Mouse (Mus musculus): Measurements from ENCODE around the gene Relb. TPM values are rescaled to one million over a fixed set of nuclear protein-coding genes. Genes with fewer than 3 reads are reported as not detected.
"Not testable (repeated sequence)": the region's sequence is repeated elsewhere in the genome, so short reads cannot be mapped to it uniquely, and the experiment has no call there.

Gene Relb
- polyA plus RNA-seq, 1 experiment from 2014 or later: 6.1 TPM

GRCm38 (mm10) chr7:19627721-19628120, 1.5 kb downstream of the Relb start:
- Histone ChIP-seq H3K27me3 (ENCODE audit: insufficient read depth, poor library complexity, severe bottlenecking) (no peaks in the 10 kb centered on the region), H3K4me3 (peak overlapping the region; percentile 71; the same call in 1 of the 2 replicates), H3K27ac (no peak overlapping the region)

GRCm38 (mm10) chr7:19623433-19623832, 5.8 kb downstream of the Relb start:
- WGBS: 75% methylated on average over 2 of the region's 2 CpGs
- Histone ChIP-seq H3K9me3 (0 out of 2 replicates have a peak, but pooled peaks cover 1% of the 10 kb centered on the region), H3K27ac (no peak overlapping the region), H3K27me3 (ENCODE audit: insufficient read depth, poor library complexity, severe bottlenecking) (peaks cover 16% of the 10 kb centered on the region), H3K4me1 (replicated peaks) (peaks cover 17% of the 10 kb centered on the region), H3K4me3 (no peak overlapping the region), H3K36me3 (no peaks in the 10 kb centered on the region)
- DNase-seq (ENCODE audit: low spot score): no peak

More at GRCm38 (mm10) chr7:19627721-19628120, 1.5 kb downstream of the Relb start:
- no peak for DNase-seq (ENCODE audit: low spot score)
- 70% methylated on average over 3 of the region's 3 CpGs for WGBS
- Histone ChIP-seq H3K4me1 (replicated peaks) (peaks cover 22% of the 10 kb centered on the region; the same call in 1 of the 2 replicates), H3K9me3 (0 out of 2 replicates have a peak, but pooled peaks cover 5% of the 10 kb centered on the region), H3K36me3 (peaks cover 11% of the 10 kb centered on the region)

- no peaks in the 10 kb centered on the region for H3K9me3 ChIP-seq
- peaks cover 16% of the 10 kb centered on the region for H3K27me3 ChIP-seq (ENCODE audit: insufficient read depth, poor library complexity, severe bottlenecking)
- no peak overlapping the region for H3K4me3 ChIP-seq
- no peak overlapping the region for H3K27ac ChIP-seq
- H3K4me1 ChIP-seq (replicated peaks): peaks cover 8% of the 10 kb centered on the region
- no peak for DNase-seq (ENCODE audit: low spot score)
- no peaks in the 10 kb centered on the region for H3K36me3 ChIP-seq
- WGBS: 43% methylated on average over 6 of the region's 6 CpGs
Measured at GRCm38 (mm10) chr7:19622241-19622640, 7.0 kb downstream of the Relb start.

GRCm38 (mm10) chr7:19620811-19621210, 8.4 kb downstream of the Relb start:
- no peaks in the 10 kb centered on the region for H3K36me3 ChIP-seq
- DNase-seq (ENCODE audit: low spot score): no peak
- no peaks in the 10 kb centered on the region for H3K9me3 ChIP-seq
- no peak overlapping the region for H3K27ac ChIP-seq
- WGBS: 93% methylated on average over 7 of the region's 7 CpGs
- H3K4me1 ChIP-seq (replicated peaks): peaks cover 8% of the 10 kb centered on the region
- peaks cover 16% of the 10 kb centered on the region for H3K27me3 ChIP-seq (ENCODE audit: insufficient read depth, poor library complexity, severe bottlenecking)
- H3K4me3 ChIP-seq: no peak overlapping the region

- H3K4me1 ChIP-seq (replicated peaks): peaks cover 8% of the 10 kb centered on the region
- no peaks in the 10 kb centered on the region for H3K36me3 ChIP-seq
- H3K27ac ChIP-seq: peak overlapping the region; percentile 83
- no peaks in the 10 kb centered on the region for H3K9me3 ChIP-seq
- WGBS: 8% methylated on average over 35 of the region's 35 CpGs
- peaks cover 16% of the 10 kb centered on the region for H3K27me3 ChIP-seq (ENCODE audit: insufficient read depth, poor library complexity, severe bottlenecking)
- H3K4me3 ChIP-seq: peak overlapping the region; percentile 53
- DNase-seq (ENCODE audit: low spot score): peak; percentile 84
Measured at GRCm38 (mm10) chr7:19619004-19619801, 10.0 kb downstream of the Relb start.

GRCm38 (mm10) chr7:19615036-19615577, 14.1 kb downstream of the Relb start:
- Histone ChIP-seq H3K27ac (no peak overlapping the region), H3K27me3 (ENCODE audit: insufficient read depth, poor library complexity, severe bottlenecking) (peaks cover 10% of the 10 kb centered on the region), H3K9me3 (0 out of 2 replicates have a peak, but pooled peaks cover 3% of the 10 kb centered on the region), H3K4me3 (no peak overlapping the region), H3K4me1 (replicated peaks) (peaks cover 8% of the 10 kb centered on the region), H3K36me3 (no peaks in the 10 kb centered on the region)
- DNase-seq (ENCODE audit: low spot score): no peak
- WGBS: 89% methylated on average over 12 of the region's 12 CpGs

GRCm38 (mm10) chr7:19610969-19611368, 18.3 kb downstream of the Relb start:
- H3K27ac ChIP-seq: no peak overlapping the region
- H3K9me3 ChIP-seq: 0 out of 2 replicates have a peak, but pooled peaks cover 6% of the 10 kb centered on the region
- H3K27me3 ChIP-seq (ENCODE audit: insufficient read depth, poor library complexity, severe bottlenecking): no peaks in the 10 kb centered on the region
- H3K4me1 ChIP-seq (replicated peaks): no peaks in the 10 kb centered on the region
- 77% methylated on average over 5 of the region's 5 CpGs for WGBS
- DNase-seq (ENCODE audit: low spot score): no peak
- no peak overlapping the region for H3K4me3 ChIP-seq
- no peaks in the 10 kb centered on the region for H3K36me3 ChIP-seq

- Histone ChIP-seq H3K27ac (no peak overlapping the region), H3K4me1 (replicated peaks) (no peaks in the 10 kb centered on the region), H3K36me3 (no peaks in the 10 kb centered on the region), H3K9me3 (0 out of 2 replicates have a peak, but pooled peaks cover 6% of the 10 kb centered on the region), H3K4me3 (no peak overlapping the region), H3K27me3 (ENCODE audit: insufficient read depth, poor library complexity, severe bottlenecking) (no peaks in the 10 kb centered on the region)
- no peak for DNase-seq (ENCODE audit: low spot score)
- WGBS: 90% methylated on average over 12 of the region's 12 CpGs
Measured at GRCm38 (mm10) chr7:19609641-19610332, 19.5 kb downstream of the Relb start.

GRCm38 (mm10) chr7:19607291-19607690, 21.9 kb downstream of the Relb start:
- Histone ChIP-seq H3K9me3 (0 out of 2 replicates have a peak, but pooled peaks cover 6% of the 10 kb centered on the region), H3K27ac (no peak overlapping the region), H3K36me3 (peaks cover 5% of the 10 kb centered on the region), H3K4me3 (no peak overlapping the region), H3K27me3 (ENCODE audit: insufficient read depth, poor library complexity, severe bottlenecking) (no peaks in the 10 kb centered on the region), H3K4me1 (replicated peaks) (peaks cover 19% of the 10 kb centered on the region)
- 87% methylated on average over 5 of the region's 5 CpGs for WGBS
- DNase-seq (ENCODE audit: low spot score): no peak

GRCm38 (mm10) chr7:19604606-19605214, 24.5 kb downstream of the Relb start:
- peak overlapping the region; percentile 94 for H3K27ac ChIP-seq
- H3K36me3 ChIP-seq: peaks cover 30% of the 10 kb centered on the region
- H3K9me3 ChIP-seq; DNase-seq (ENCODE audit: low spot score); H3K27me3 ChIP-seq (ENCODE audit: insufficient read depth, poor library complexity, severe bottlenecking): not testable (repeated sequence)
- peak overlapping the region; percentile 99 for H3K4me3 ChIP-seq
- WGBS: 62% methylated on average over 10 of the region's 10 CpGs
- H3K4me1 ChIP-seq (replicated peaks): peaks cover 31% of the 10 kb centered on the region

GRCm38 (mm10) chr7:19603849-19604605, 25.2 kb downstream of the Relb start, which contains the start of gene Clasrp:
TSS of gene Clasrp (minus strand) at chr7:19604486.
- Histone ChIP-seq H3K9me3 (no peaks in the 10 kb centered on the region), H3K4me1 (replicated peaks) (peaks cover 31% of the 10 kb centered on the region), H3K36me3 (peaks cover 37% of the 10 kb centered on the region), H3K27me3 (ENCODE audit: insufficient read depth, poor library complexity, severe bottlenecking) (no peaks in the 10 kb centered on the region), H3K27ac (peak within 1 kb of the TSS; percentile 94), H3K4me3 (peak within 1 kb of the TSS; percentile 99)
- WGBS: 1% methylated on average over 57 of the region's 57 CpGs
- peak; percentile 95 for DNase-seq (ENCODE audit: low spot score)

GRCm38 (mm10) chr7:19603055-19603454, 26.2 kb downstream of the Relb start:
- Histone ChIP-seq H3K4me3 (peak overlapping the region; percentile 99), H3K27me3 (ENCODE audit: insufficient read depth, poor library complexity, severe bottlenecking) (no peaks in the 10 kb centered on the region)
- 84% methylated on average over 12 of the region's 12 CpGs for WGBS

More at GRCm38 (mm10) chr7:19603055-19603454, 26.2 kb downstream of the Relb start:
- H3K36me3 ChIP-seq: peaks cover 47% of the 10 kb centered on the region
- H3K27ac ChIP-seq: no peak overlapping the region
- DNase-seq (ENCODE audit: low spot score): no peak
- H3K4me1 ChIP-seq (replicated peaks): peaks cover 31% of the 10 kb centered on the region
- no peaks in the 10 kb centered on the region for H3K9me3 ChIP-seq

All from hindbrain, embryonic 10.5 days (tissue).